Mouse (Mus musculus) hindbrain, embryonic 10.5 days (tissue): ENCODE measurements at regions not wholly inside any gene's neighbourhood (a gene's known extent, or its start where the extent isn't known, plus 50 kb on each side); places are given as distances from the start of the nearest gene placed in this dataset.

Source experiments
- DNase-seq: peaks from one replicate; pipeline ENCODE4 v3.0.0-alpha.2; 2017; ENCODE audit warnings: low spot score
- H3K27ac ChIP-seq: fragments of 300-500 bp; sonication (generic); 2 replicates; pipeline ENCODE4 v1.5.1; 2016; ENCODE audit warnings: mild to moderate bottlenecking, moderate library complexity
- H3K27me3 ChIP-seq: fragments of 300-500 bp; sonication (generic); 2 replicates; pipeline ENCODE4 v1.6.1; 2016; ENCODE audit warnings: mild to moderate bottlenecking; ENCODE audit not compliant: poor library complexity, insufficient read depth, severe bottlenecking
- H3K36me3 ChIP-seq: fragments of 300-500 bp; sonication (generic); 2 replicates; pipeline ENCODE4 v1.6.1; 2016; ENCODE audit warnings: mild to moderate bottlenecking, moderate library complexity
- H3K4me1 ChIP-seq: fragments of 300-500 bp; sonication (generic); replicated peaks from 2 replicates; pipeline ENCODE4 v1.6.1; 2016; ENCODE audit warnings: mild to moderate bottlenecking
- H3K4me3 ChIP-seq: fragments of 300-500 bp; sonication (generic); 2 replicates; pipeline ENCODE4 v1.5.1; 2016; ENCODE audit warnings: mild to moderate bottlenecking, moderate library complexity
- H3K9me3 ChIP-seq: fragments of 300-500 bp; sonication (generic); 2 replicates; pipeline ENCODE4 v1.6.1; 2016; ENCODE audit warnings: mild to moderate bottlenecking, moderate library complexity
- WGBS: fragments of 180-500 bp; shearing (Covaris S2); methylation state at CpG from one replicate; pipeline ENCODE4 v1.1.7; 2016; 5-methylcytosine and 5-hydroxymethylcytosine counted together

- Histone ChIP-seq H3K9me3 (no peaks in the 10 kb centered on the region), H3K4me1 (no peaks in the 10 kb centered on the region), H3K36me3 (no peaks in the 10 kb centered on the region), H3K27ac (no peak overlapping the region), H3K4me3 (no peak overlapping the region), H3K27me3 (no peaks in the 10 kb centered on the region)
- WGBS = 83% methylated on average over 2 of the region's 2 CpGs
- DNase-seq = no peak
These were observed 404.2 kb downstream of the Ndufa4 start for GRCm38 (mm10) chr6:11503136-11503535.

GRCm38 (mm10) chr6:11494427-11494826 lies 412.9 kb downstream of the Ndufa4 start:
- H3K4me3 ChIP-seq = no peak overlapping the region
- DNase-seq = no peak
- no peak overlapping the region for H3K27ac ChIP-seq
- no peaks in the 10 kb centered on the region for H3K36me3 ChIP-seq
- H3K4me1 ChIP-seq = no peaks in the 10 kb centered on the region
- H3K9me3 ChIP-seq = no peaks in the 10 kb centered on the region
- 90% methylated on average over 2 of the region's 2 CpGs for WGBS
- H3K27me3 ChIP-seq = no peaks in the 10 kb centered on the region

GRCm38 (mm10) chr6:11476950-11477349 lies 430.3 kb downstream of the Ndufa4 start:
- H3K36me3 ChIP-seq = no peaks in the 10 kb centered on the region
- no peaks in the 10 kb centered on the region for H3K9me3 ChIP-seq
- H3K4me1 ChIP-seq = peaks cover 6% of the 10 kb centered on the region; the same call in 1 of the 2 replicates
- 36% methylated on average over 2 of the region's 2 CpGs for WGBS
- peak; percentile 9 for DNase-seq
- H3K27me3 ChIP-seq = peaks cover 9% of the 10 kb centered on the region; the same call in 1 of the 2 replicates
- H3K4me3 ChIP-seq = no peak overlapping the region
- no peak overlapping the region for H3K27ac ChIP-seq
